Mouse (Mus musculus) hematopoietic stem cell, adult 5-6 weeks (primary cell): ENCODE results near the gene Khdc1a. TPM values are rescaled to one million over a fixed set of nuclear protein-coding genes. Genes with fewer than 3 reads are reported as not detected.
A peak's percentile ranks its signal among the peaks of the same experiment; 100 is the strongest.
"Not testable (repeated sequence)": the region's sequence is repeated elsewhere in the genome, so short reads cannot be mapped to it uniquely, and the experiment has no call there.

Source experiments
- ATAC-seq, 2 experiments: fragments of 125-278 bp in 1 of 2; replicated peaks in 1 of 2; 2 replicates each; pipeline ENCODE4 v1.8.0; 2016 to 2017; ENCODE audit warnings: inconsistent platforms in 2 of 2, mild to moderate bottlenecking in 2 of 2, moderate number of reproducible peaks in 2 of 2, low read depth in 1 of 2, moderate TSS enrichment in 1 of 2; ENCODE audit not compliant: low FRiP score in 2 of 2, poor library complexity in 2 of 2, severe bottlenecking in 2 of 2, insufficient read depth in 1 of 2, low TSS enrichment in 1 of 2
- total RNA-seq: library from RNA; stranded (forward); fragments of 172-1452, 232-1000 nt; gene quantifications from 2 replicates; pipeline ENCODE4 v1.2.3, GENCODE M21; 2017

Gene Khdc1a
- total RNA-seq, 1 experiment from 2014 or later: not detected

GRCm38 (mm10) chr1:21344253-21344652, 5.2 kb upstream of the Khdc1a start:
- peak; percentile 84 to 85 for ATAC-seq

- not testable (repeated sequence) for ATAC-seq
These were observed 4.7 kb upstream of the Khdc1a start for GRCm38 (mm10) chr1:21344752-21345151.

DNA sequence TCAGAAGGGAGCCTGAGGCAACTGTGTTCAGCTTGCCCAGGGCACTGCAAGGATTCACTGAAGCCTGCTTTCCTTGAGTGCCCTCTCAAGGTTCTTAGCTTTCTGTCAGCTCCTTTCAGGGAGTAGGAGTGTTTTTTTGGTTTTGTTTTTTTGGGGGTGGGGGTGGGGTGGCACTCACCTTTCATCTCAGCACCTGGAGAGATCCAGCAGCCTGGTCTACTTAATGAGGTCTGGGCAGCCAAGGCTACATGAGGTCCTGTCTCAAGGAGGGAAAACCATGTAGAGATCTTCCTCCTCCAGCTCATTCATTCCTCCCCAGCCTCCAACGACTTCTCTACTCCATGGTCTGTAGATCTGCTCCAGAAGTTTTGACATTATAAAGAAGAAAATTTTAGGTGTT, 18.6 kb downstream of the Khdc1a start, which contains the start of gene Khdc1c:
TSS of gene Khdc1c (plus strand) at position 301 of the 400 bp plus-strand sequence.
- ATAC-seq: not testable (repeated sequence)

DNA sequence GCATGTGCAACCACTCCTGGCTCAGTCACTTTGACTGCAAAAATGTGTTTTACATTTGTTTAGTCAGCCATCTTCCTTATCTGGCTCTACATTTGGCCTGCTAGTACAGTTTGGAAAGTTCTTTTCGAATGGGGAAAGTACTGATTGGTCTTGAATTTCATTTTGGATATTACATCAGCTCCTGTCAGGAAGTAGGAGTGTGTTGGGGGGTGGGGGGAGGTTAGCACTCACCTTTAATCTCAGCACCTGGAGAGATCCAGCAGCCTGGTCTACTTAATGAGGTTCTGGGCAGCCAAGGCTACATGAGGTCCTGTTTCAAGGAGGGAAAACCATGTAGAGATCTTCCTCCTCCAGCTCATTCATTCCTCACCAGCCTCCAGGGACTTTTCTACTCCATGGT, 33.8 kb downstream of the Khdc1a start, which contains the start of gene Khdc1b:
TSS of gene Khdc1b (plus strand) at position 301 of the 400 bp plus-strand sequence.
- ATAC-seq: no peak

DNA sequence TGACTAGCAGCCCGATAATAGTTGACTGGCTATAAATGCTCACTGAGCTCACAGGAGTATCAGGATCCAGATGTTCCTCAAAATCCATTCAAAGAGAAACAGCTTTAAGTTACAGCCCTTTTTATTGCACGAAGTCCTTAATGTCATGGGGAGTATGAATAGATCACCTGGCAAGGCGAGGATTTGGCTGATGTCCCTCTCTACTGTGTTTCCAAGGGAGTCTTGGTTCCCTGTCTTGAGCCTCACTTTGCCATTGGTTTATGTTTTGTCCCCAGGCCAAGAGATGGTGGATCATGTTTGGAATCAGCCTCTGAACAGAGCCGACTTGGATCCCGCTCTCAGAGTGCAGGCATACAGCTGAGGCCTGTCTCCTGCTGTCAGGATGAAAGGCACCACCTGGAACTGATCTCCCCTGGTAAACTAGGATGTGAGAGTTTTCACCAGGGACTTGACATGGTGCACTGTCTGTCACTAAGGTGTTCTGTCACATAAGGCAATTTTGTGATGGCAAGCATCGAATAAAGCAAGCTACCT, 41.8 kb downstream of the Khdc1a start:
- no peak for ATAC-seq

Other genes with a start within 250 kb of the Khdc1a start
- 2.4 and 9.8 TPM in 2 replicates for gene Tmem14a, start 131.1 kb upstream of the Khdc1a start, total RNA-seq
- 1.6 TPM in 1 of 2 replicates, not detected in the other for gene Gsta3, start 109.1 kb upstream of the Khdc1a start, total RNA-seq
- not detected in 2 replicates for gene Khdc1c, start 18.7 kb downstream of the Khdc1a start, total RNA-seq
- not detected in 2 replicates for gene Khdc1b, start 33.9 kb downstream of the Khdc1a start, total RNA-seq